Mouse (Mus musculus) liver, embryonic 15.5 days (tissue): Measurements from ENCODE around the gene Crkl. TPM values are rescaled to one million over a fixed set of nuclear protein-coding genes. Genes with fewer than 3 reads are reported as not detected.

Source experiments
- ATAC-seq: fragments of 200-750 bp; cut with Nextera tagmentation; 2 replicates; pipeline ENCODE4 v1.8.0; 2017; ENCODE audit warnings: moderate number of reproducible peaks, mild to moderate bottlenecking, moderate library complexity; ENCODE audit not compliant: insufficient read depth
- H3K27ac ChIP-seq: fragments of 300-500 bp; sonication (generic); replicated peaks from 2 replicates; pipeline ENCODE4 v1.5.1; 2015; ENCODE audit warnings: mild to moderate bottlenecking, inconsistent platforms
- H3K27me3 ChIP-seq: fragments of 300-500 bp; sonication (generic); 2 replicates; pipeline ENCODE4 v1.6.1; 2015; ENCODE audit warnings: mild to moderate bottlenecking, inconsistent platforms
- H3K36me3 ChIP-seq: fragments of 300-500 bp; sonication (generic); replicated peaks from 2 replicates; pipeline ENCODE4 v1.6.1; 2015; ENCODE audit warnings: moderate library complexity, mild to moderate bottlenecking, inconsistent platforms
- H3K4me1 ChIP-seq: fragments of 300-500 bp; sonication (generic); replicated peaks from 2 replicates; pipeline ENCODE4 v1.6.1; 2015; ENCODE audit warnings: inconsistent platforms
- H3K4me2 ChIP-seq: fragments of 300-500 bp; sonication (generic); 2 replicates; pipeline ENCODE4 v1.6.1; 2015; ENCODE audit warnings: moderate library complexity, mild to moderate bottlenecking, inconsistent platforms
- H3K4me3 ChIP-seq: fragments of 300-500 bp; sonication (generic); replicated peaks from 2 replicates; pipeline ENCODE4 v1.5.1; 2015; ENCODE audit warnings: mild to moderate bottlenecking, inconsistent platforms
- H3K9ac ChIP-seq: fragments of 300-500 bp; sonication (generic); 2 replicates; pipeline ENCODE4 v1.6.1; 2015; ENCODE audit warnings: moderate library complexity, mild to moderate bottlenecking, inconsistent platforms
- H3K9me3 ChIP-seq: fragments of 300-500 bp; sonication (generic); replicated peaks from 2 replicates; pipeline ENCODE4 v1.6.1; 2016; ENCODE audit warnings: inconsistent platforms
- WGBS: fragments of 180-500 bp; shearing (Covaris S2); methylation state at CpG from one replicate; pipeline ENCODE4 v1.1.7; 2015; ENCODE audit warnings: mixed read lengths; ENCODE audit not compliant: insufficient replicate concordance; 5-methylcytosine and 5-hydroxymethylcytosine counted together
- polyA plus RNA-seq: library from polyadenylated mRNA; unstranded; fragments of >200 nt; fragmentation: Nextera tagmentation; extraction: Ambion mirVana; gene quantifications from 2 replicates; pipeline ENCODE4 v1.2.1, GENCODE M21; 2015

The Crkl gene
- polyA plus RNA-seq, 1 experiment from 2014 or later = 28.2 TPM

GRCm38 (mm10) chr16:17486505-17486904 is 34.7 kb downstream of the Crkl start:
- H3K27me3 ChIP-seq = peaks cover 22% of the 10 kb centered on the region
- no peak overlapping the region for H3K4me2 ChIP-seq
- no peaks in the 10 kb centered on the region for H3K9me3 ChIP-seq
- WGBS = 58% methylated on average over 3 of the region's 3 CpGs
- no peak overlapping the region for H3K27ac ChIP-seq
- H3K4me3 ChIP-seq = no peak overlapping the region
- H3K4me1 ChIP-seq = peaks cover 26% of the 10 kb centered on the region
- no peak overlapping the region for H3K9ac ChIP-seq
- peaks cover 58% of the 10 kb centered on the region for H3K36me3 ChIP-seq
- peak; percentile 21; the same call in 1 of the 2 replicates for ATAC-seq

- ATAC-seq = no peak
- Histone ChIP-seq H3K27ac (0 out of 2 replicates have a peak overlapping the region, but pooled peaks have one; percentile 3), H3K36me3 (peaks cover 40% of the 10 kb centered on the region), H3K9me3 (no peaks in the 10 kb centered on the region), H3K4me2 (peak overlapping the region; percentile 89), H3K4me1 (peaks cover 20% of the 10 kb centered on the region), H3K27me3 (peaks cover 32% of the 10 kb centered on the region), H3K4me3 (peak overlapping the region; percentile 56), H3K9ac (peak overlapping the region; percentile 47; the same call in 1 of the 2 replicates)
- 44% methylated on average over 14 of the region's 14 CpGs for WGBS
Measured at GRCm38 (mm10) chr16:17488478-17489468, 37.0 kb downstream of the Crkl start.

- WGBS = 2% methylated on average over 47 of the region's 47 CpGs
- peaks cover 32% of the 10 kb centered on the region for H3K27me3 ChIP-seq
- 0 out of 2 replicates have a peak within 1 kb of the TSS, but pooled peaks have one; percentile 3 for H3K27ac ChIP-seq
- peak; percentile 79 for ATAC-seq
- peak within 1 kb of the TSS; percentile 89 for H3K4me2 ChIP-seq
- peaks cover 20% of the 10 kb centered on the region for H3K4me1 ChIP-seq
- peaks cover 32% of the 10 kb centered on the region for H3K36me3 ChIP-seq
- peak within 1 kb of the TSS; percentile 56 for H3K4me3 ChIP-seq
- no peaks in the 10 kb centered on the region for H3K9me3 ChIP-seq
- H3K9ac ChIP-seq = peak within 1 kb of the TSS; percentile 47
Measured at GRCm38 (mm10) chr16:17489469-17490111, 37.8 kb downstream of the Crkl start, which contains the start of gene Aifm3. Gene Aifm3, plus strand, starts transcription at chr16:17489611.

GRCm38 (mm10) chr16:17491154-17491553 is 39.4 kb downstream of the Crkl start:
- Histone ChIP-seq H3K4me2 (no peak overlapping the region), H3K36me3 (peaks cover 16% of the 10 kb centered on the region), H3K27ac (no peak overlapping the region), H3K4me3 (no peak overlapping the region), H3K9me3 (no peaks in the 10 kb centered on the region), H3K27me3 (peaks cover 32% of the 10 kb centered on the region), H3K9ac (no peak overlapping the region), H3K4me1 (peaks cover 20% of the 10 kb centered on the region)
- ATAC-seq = no peak
- 76% methylated on average over 5 of the region's 5 CpGs for WGBS

GRCm38 (mm10) chr16:17491896-17492561 is 40.2 kb downstream of the Crkl start:
- Histone ChIP-seq H3K4me2 (no peak overlapping the region), H3K9me3 (no peaks in the 10 kb centered on the region), H3K36me3 (peaks cover 11% of the 10 kb centered on the region), H3K27ac (no peak overlapping the region), H3K4me3 (no peak overlapping the region), H3K4me1 (peaks cover 22% of the 10 kb centered on the region), H3K27me3 (peaks cover 32% of the 10 kb centered on the region), H3K9ac (no peak overlapping the region)
- WGBS = 47% methylated on average over 5 of the region's 5 CpGs
- no peak for ATAC-seq

GRCm38 (mm10) chr16:17496499-17497305 is 44.9 kb downstream of the Crkl start:
- Histone ChIP-seq H3K36me3 (no peaks in the 10 kb centered on the region), H3K9ac (no peak overlapping the region), H3K4me1 (peaks cover 3% of the 10 kb centered on the region; the same call in 1 of the 2 replicates), H3K4me2 (no peak overlapping the region), H3K27me3 (peaks cover 10% of the 10 kb centered on the region; the same call in 1 of the 2 replicates), H3K9me3 (no peaks in the 10 kb centered on the region), H3K4me3 (no peak overlapping the region), H3K27ac (no peak overlapping the region)
- WGBS = 58% methylated on average over 2 of the region's 2 CpGs
- no peak for ATAC-seq

GRCm38 (mm10) chr16:17499249-17499883 is 47.6 kb downstream of the Crkl start:
- no peak; the same call in 1 of the 2 replicates for ATAC-seq
- 51% methylated on average over 10 of the region's 10 CpGs for WGBS
- H3K27me3 ChIP-seq = 0 out of 2 replicates have a peak, but pooled peaks cover 6% of the 10 kb centered on the region

GRCm38 (mm10) chr16:17502681-17503080 is 50.9 kb downstream of the Crkl start:
- H3K9ac ChIP-seq = no peak overlapping the region
- H3K27ac ChIP-seq = no peak overlapping the region
- peaks cover 17% of the 10 kb centered on the region; the same call in 1 of the 2 replicates for H3K27me3 ChIP-seq
- no peaks in the 10 kb centered on the region for H3K9me3 ChIP-seq
- H3K4me2 ChIP-seq = no peak overlapping the region
- H3K4me3 ChIP-seq = no peak overlapping the region
- 56% methylated on average over 4 of the region's 4 CpGs for WGBS
- no peak for ATAC-seq
- H3K36me3 ChIP-seq = no peaks in the 10 kb centered on the region
- H3K4me1 ChIP-seq = no peaks in the 10 kb centered on the region; the same call in 1 of the 2 replicates

More at GRCm38 (mm10) chr16:17499249-17499883, 47.6 kb downstream of the Crkl start:
- Histone ChIP-seq H3K27ac (no peak overlapping the region), H3K36me3 (no peaks in the 10 kb centered on the region), H3K9me3 (no peaks in the 10 kb centered on the region), H3K4me1 (peaks cover 3% of the 10 kb centered on the region; the same call in 1 of the 2 replicates), H3K4me3 (no peak overlapping the region), H3K9ac (no peak overlapping the region), H3K4me2 (no peak overlapping the region)

GRCm38 (mm10) chr16:17507018-17507552 is 55.3 kb downstream of the Crkl start:
- WGBS = 71% methylated on average over 5 of the region's 5 CpGs

More at GRCm38 (mm10) chr16:17507018-17507552, 55.3 kb downstream of the Crkl start:
- Histone ChIP-seq H3K9ac (no peak overlapping the region), H3K4me2 (no peak overlapping the region), H3K9me3 (no peaks in the 10 kb centered on the region), H3K4me1 (peaks cover 32% of the 10 kb centered on the region), H3K27me3 (peaks cover 17% of the 10 kb centered on the region; the same call in 1 of the 2 replicates), H3K4me3 (no peak overlapping the region), H3K36me3 (peaks cover 10% of the 10 kb centered on the region; the same call in 1 of the 2 replicates), H3K27ac (no peak overlapping the region)
- ATAC-seq = no peak
